Mouse (Mus musculus) MEL (cell line): Measurements from ENCODE around the gene Samd10.

ENCODE experiments used
- CTCF ChIP-seq, 3 experiments: IDR thresholded peaks in 2 of 3; conservative IDR thresholded peaks in 1 of 3; 2 replicates each; pipeline ENCODE4 v1.5.1; 2011 to 2012; ENCODE audit warnings: low read length in 3 of 3, low read depth in 2 of 3, mild to moderate bottlenecking in 2 of 3, improper control_type of control experiment in 1 of 3, inconsistent platforms in 1 of 3, mixed read lengths in 1 of 3, moderate library complexity in 1 of 3; ENCODE audit not compliant: control insufficient read depth in 1 of 3, insufficient read depth in 1 of 3, poor library complexity in 1 of 3, severe bottlenecking in 1 of 3
- ETS1 ChIP-seq: IDR thresholded peaks from 2 replicates; pipeline ENCODE4 v1.6.1; 2012; ENCODE audit warnings: low read depth, mild to moderate bottlenecking, inconsistent platforms, low read length, improper control_type of control experiment, moderate library complexity
- GATA1 ChIP-seq: IDR thresholded peaks from 2 replicates; pipeline ENCODE4 v1.6.1; 2011; ENCODE audit warnings: low read depth, low read length, improper control_type of control experiment
- HCFC1 ChIP-seq: IDR thresholded peaks from 2 replicates; pipeline ENCODE4 v1.6.1; 2012; ENCODE audit warnings: low read depth, mild to moderate bottlenecking, inconsistent platforms, low read length, improper control_type of control experiment, moderate library complexity
- KAT2A ChIP-seq: conservative IDR thresholded peaks from 2 replicates; pipeline ENCODE4 v1.6.1; 2012; ENCODE audit warnings: low read depth, low read length, improper control_type of control experiment, inconsistent platforms
- MAX ChIP-seq: IDR thresholded peaks from 2 replicates; pipeline ENCODE4 v1.6.1; 2011; ENCODE audit warnings: low read length, improper control_type of control experiment
- MYB ChIP-seq: IDR thresholded peaks from 2 replicates; pipeline ENCODE4 v1.6.1; 2011; ENCODE audit warnings: mild to moderate bottlenecking, low read depth, low read length, improper control_type of control experiment
- MYC ChIP-seq: IDR thresholded peaks from 2 replicates; pipeline ENCODE4 v1.6.1; 2011; ENCODE audit warnings: low read depth, mild to moderate bottlenecking, low read length, improper control_type of control experiment, moderate library complexity
- NELFE ChIP-seq: IDR thresholded peaks from 2 replicates; pipeline ENCODE4 v1.6.1; 2011; ENCODE audit warnings: low read depth, low read length, improper control_type of control experiment
- POLR2A ChIP-seq, 2 experiments: IDR thresholded peaks; 2 replicates each; pipeline ENCODE4 v1.6.1; 2011 to 2012; ENCODE audit warnings: low read length in 2 of 2, mild to moderate bottlenecking in 2 of 2, control low read depth in 1 of 2, improper control_type of control experiment in 1 of 2, low read depth in 1 of 2, moderate library complexity in 1 of 2; ENCODE audit not compliant: control insufficient read depth in 1 of 2, insufficient read depth in 1 of 2, poor library complexity in 1 of 2
- POLR2AphosphoS2 ChIP-seq: IDR thresholded peaks from 2 replicates; pipeline ENCODE4 v1.6.1; 2011; ENCODE audit warnings: low read length, improper control_type of control experiment
- TCF12 ChIP-seq: IDR thresholded peaks from 2 replicates; pipeline ENCODE4 v1.6.1; 2014; ENCODE audit warnings: low read depth, mild to moderate bottlenecking, inconsistent platforms, low read length, improper control_type of control experiment, moderate library complexity
- ZC3H11A ChIP-seq: IDR thresholded peaks from 2 replicates; pipeline ENCODE4 v1.6.1; 2012; ENCODE audit warnings: low read depth, mild to moderate bottlenecking, inconsistent platforms, low read length, improper control_type of control experiment
- ZKSCAN1 ChIP-seq: IDR thresholded peaks from 2 replicates; pipeline ENCODE4 v1.6.1; 2012; ENCODE audit warnings: low read depth, mild to moderate bottlenecking, inconsistent platforms, low read length, improper control_type of control experiment, moderate library complexity

DNA sequence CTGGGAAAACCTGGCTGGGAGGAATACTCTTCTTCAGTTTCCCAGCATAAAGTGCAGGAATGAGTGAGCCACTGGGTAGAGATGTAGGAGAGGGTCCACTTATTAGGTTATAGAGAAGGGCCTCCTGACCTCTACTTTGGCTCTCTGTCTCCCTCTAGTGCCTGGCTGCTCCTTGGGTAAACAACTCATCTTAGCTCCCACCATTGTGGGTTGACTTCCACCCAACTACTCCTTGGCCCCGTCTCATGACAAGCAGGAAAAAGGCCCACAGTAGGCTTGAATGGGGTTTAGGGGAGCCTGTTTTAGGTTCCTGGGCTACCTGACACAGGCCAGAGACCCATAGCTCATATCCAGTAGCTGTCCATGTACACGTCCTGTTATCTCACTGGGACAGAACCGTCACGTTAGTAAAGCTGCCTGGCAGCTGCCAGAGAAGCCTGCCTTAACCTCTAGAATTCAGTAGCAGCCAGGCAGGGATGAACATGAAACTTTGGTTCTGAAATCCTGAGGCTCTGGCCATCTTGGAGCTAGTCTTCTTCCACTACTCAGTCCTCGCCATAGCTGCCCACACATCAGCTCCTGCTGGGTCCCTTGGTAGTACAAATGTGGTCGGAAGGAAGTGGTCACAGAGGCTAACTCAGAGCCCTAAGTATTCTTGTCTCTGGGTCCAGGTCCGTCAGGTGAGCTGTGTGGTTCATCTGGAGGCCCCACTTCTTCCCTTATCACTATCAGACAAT, 30.6 kb downstream of the Samd10 start:
- TF ChIP-seq TCF12 (no peak), NELFE (no peak), HCFC1 (no peak), POLR2A (IDR thresholded peaks at IDR 0.05; ENCODE audit: control insufficient read depth in 1 of 2, insufficient read depth in 1 of 2, low read depth in 1 of 2, low read length in 2 of 2, poor library complexity in 1 of 2) (no peak), CTCF (IDR thresholded peaks at IDR 0.05 in 2 of 3, conservative IDR thresholded peaks at IDR 0.05 in 1 of 3; ENCODE audit: control insufficient read depth in 1 of 3, insufficient read depth in 1 of 3, low read depth in 2 of 3, low read length in 3 of 3, poor library complexity in 1 of 3, severe bottlenecking in 1 of 3) (peak; percentile 72 to 79 (median 78)), GATA1 (no peak), MYB (no peak), KAT2A (no peak), ZC3H11A (peak; percentile 52), ETS1 (no peak), MYC (no peak), POLR2AphosphoS2 (no peak), ZKSCAN1 (no peak), MAX (no peak)
